Mouse (Mus musculus) hindbrain, embryonic 13.5 days (tissue): Measurements from ENCODE around the gene Gatad2b. TPM values are rescaled to one million over a fixed set of nuclear protein-coding genes. Genes with fewer than 3 reads are reported as not detected.

Experiments used
- ATAC-seq: fragments of 200-750 bp; cut with Nextera tagmentation; 2 replicates; pipeline ENCODE4 v1.8.0; 2017; ENCODE audit warnings: moderate TSS enrichment; ENCODE audit not compliant: low FRiP score
- H3K27ac ChIP-seq: fragments of 300-500 bp; sonication (generic); 2 replicates; pipeline ENCODE4 v1.5.1; 2015; ENCODE audit warnings: inconsistent platforms, mild to moderate bottlenecking, moderate library complexity
- H3K27me3 ChIP-seq: fragments of 300-500 bp; sonication (generic); 2 replicates; pipeline ENCODE4 v1.6.1; 2015; ENCODE audit warnings: mild to moderate bottlenecking, inconsistent platforms
- H3K36me3 ChIP-seq: fragments of 300-500 bp; sonication (generic); 2 replicates; pipeline ENCODE4 v1.6.1; 2015; ENCODE audit warnings: mild to moderate bottlenecking, inconsistent platforms
- H3K4me1 ChIP-seq: fragments of 300-500 bp; sonication (generic); replicated peaks from 2 replicates; pipeline ENCODE4 v1.6.1; 2015; ENCODE audit warnings: inconsistent platforms
- H3K4me2 ChIP-seq: fragments of 300-500 bp; sonication (generic); 2 replicates; pipeline ENCODE4 v1.6.1; 2015; ENCODE audit warnings: inconsistent platforms, mild to moderate bottlenecking, moderate library complexity
- H3K4me3 ChIP-seq: fragments of 300-500 bp; sonication (generic); 2 replicates; pipeline ENCODE4 v1.5.1; 2015; ENCODE audit warnings: mild to moderate bottlenecking, inconsistent platforms
- H3K9ac ChIP-seq: fragments of 300-500 bp; sonication (generic); 2 replicates; pipeline ENCODE4 v1.6.1; 2015; ENCODE audit warnings: mild to moderate bottlenecking, inconsistent platforms
- H3K9me3 ChIP-seq: fragments of 300-500 bp; sonication (generic); 2 replicates; pipeline ENCODE4 v1.6.1; 2016; ENCODE audit warnings: inconsistent platforms
- WGBS: fragments of 180-500 bp; shearing (Covaris S2); methylation state at CpG from one replicate; pipeline ENCODE4 v1.1.7; 2015; 5-methylcytosine and 5-hydroxymethylcytosine counted together
- polyA plus RNA-seq: library from polyadenylated mRNA; unstranded; fragments of >200 nt; fragmentation: Nextera tagmentation; extraction: Ambion mirVana; gene quantifications from 2 replicates; pipeline ENCODE4 v1.2.1, GENCODE M21; 2015

Gene Gatad2b
- polyA plus RNA-seq, 1 experiment from 2014 or later, result 17.0 TPM

DNA sequence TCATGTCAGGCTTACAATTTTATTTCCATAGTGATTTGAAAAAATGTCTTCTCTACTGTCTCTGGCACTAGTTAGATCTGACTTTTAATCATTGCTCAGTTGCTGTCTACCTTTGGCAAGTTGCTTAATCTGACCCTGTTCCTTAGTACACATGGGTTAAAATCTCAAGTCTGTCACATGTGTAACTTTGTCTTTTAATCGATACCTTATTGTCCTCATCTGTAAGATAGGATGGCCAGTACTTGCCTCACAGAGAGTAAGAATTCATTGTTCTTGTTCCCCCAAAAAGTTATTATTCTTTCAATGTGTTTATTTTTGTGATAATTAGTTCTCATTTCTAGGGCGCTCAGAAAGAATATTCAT lies 1.0 kb upstream of the Gatad2b start:
- WGBS, result 40% methylated on average over 2 of the region's 2 CpGs
- Histone ChIP-seq H3K9me3 (no peaks in the 10 kb centered on the region), H3K4me3 (peak overlapping the region; percentile 76), H3K4me1 (peaks cover 33% of the 10 kb centered on the region), H3K27me3 (no peaks in the 10 kb centered on the region), H3K27ac (peak overlapping the region; percentile 98), H3K36me3 (no peaks in the 10 kb centered on the region), H3K4me2 (peak overlapping the region; percentile 57), H3K9ac (peak overlapping the region; percentile 84)
- ATAC-seq, result no peak

DNA sequence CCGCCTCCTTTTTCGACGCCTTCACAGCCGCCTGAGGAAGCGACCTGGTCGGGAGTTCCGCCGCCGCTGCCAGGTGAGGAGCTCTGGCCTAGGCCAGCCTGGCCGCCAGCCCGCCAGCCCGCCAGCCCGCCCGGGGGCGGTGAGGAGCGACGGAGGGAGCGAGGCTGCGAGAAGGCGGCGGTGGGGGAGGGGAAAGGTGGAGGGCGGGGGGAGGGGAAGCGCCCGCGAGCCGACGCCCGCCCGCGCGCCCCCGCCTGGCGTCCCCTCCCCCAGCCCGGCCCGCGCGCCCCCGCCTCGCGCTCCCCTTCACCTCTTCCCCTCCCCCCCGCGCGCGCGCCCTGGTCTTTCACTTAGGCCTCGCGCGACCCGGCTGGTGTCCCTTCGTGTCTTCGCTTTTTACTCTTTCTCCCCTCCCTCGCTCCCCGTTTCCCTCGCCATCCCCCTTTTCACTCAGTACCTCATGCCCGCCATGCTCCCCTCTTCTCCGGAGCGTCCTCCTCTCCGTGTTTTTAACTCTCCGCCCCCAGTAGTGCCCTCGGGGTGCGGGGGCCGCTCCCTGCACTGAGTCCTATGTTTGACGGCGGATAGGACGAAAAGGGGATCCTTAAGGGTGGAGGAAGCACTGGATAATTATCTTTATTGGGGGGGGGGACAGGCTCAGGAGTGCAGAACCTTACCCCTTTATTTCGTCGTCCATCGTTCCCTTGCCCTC lies 530 bp downstream of the Gatad2b start:
- Histone ChIP-seq H3K9ac (peak overlapping the region; percentile 92), H3K9me3 (no peaks in the 10 kb centered on the region), H3K27me3 (no peaks in the 10 kb centered on the region), H3K36me3 (no peaks in the 10 kb centered on the region), H3K4me3 (peak overlapping the region; percentile 76), H3K4me1 (peaks cover 40% of the 10 kb centered on the region), H3K4me2 (peak overlapping the region; percentile 93), H3K27ac (peak overlapping the region; percentile 97)
- WGBS, result under 1% methylated on average over 23 of the region's 68 CpGs
- peak; percentile 63 for ATAC-seq

- Histone ChIP-seq H3K9me3 (no peaks in the 10 kb centered on the region), H3K27me3 (no peaks in the 10 kb centered on the region), H3K27ac (peak overlapping the region; percentile 97), H3K4me2 (peak overlapping the region; percentile 93), H3K4me3 (peak overlapping the region; percentile 76), H3K9ac (peak overlapping the region; percentile 92), H3K36me3 (no peaks in the 10 kb centered on the region), H3K4me1 (peaks cover 40% of the 10 kb centered on the region)
- ATAC-seq, result no peak
- 2% methylated on average over 11 of the region's 11 CpGs for WGBS
Measured at GRCm38 (mm10) chr3:90294064-90294440, 1.1 kb downstream of the Gatad2b start.

GRCm38 (mm10) chr3:90294651-90295050 lies 1.7 kb downstream of the Gatad2b start:
- no peak for ATAC-seq
- H3K27me3 ChIP-seq, result no peaks in the 10 kb centered on the region
- peaks cover 40% of the 10 kb centered on the region for H3K4me1 ChIP-seq
- no peaks in the 10 kb centered on the region for H3K36me3 ChIP-seq
- H3K4me2 ChIP-seq, result peak overlapping the region; percentile 93
- H3K9me3 ChIP-seq, result no peaks in the 10 kb centered on the region
- peak overlapping the region; percentile 76 for H3K4me3 ChIP-seq
- H3K9ac ChIP-seq, result peak overlapping the region; percentile 92
- 82% methylated on average over 2 of the region's 2 CpGs for WGBS
- H3K27ac ChIP-seq, result no peak overlapping the region

DNA sequence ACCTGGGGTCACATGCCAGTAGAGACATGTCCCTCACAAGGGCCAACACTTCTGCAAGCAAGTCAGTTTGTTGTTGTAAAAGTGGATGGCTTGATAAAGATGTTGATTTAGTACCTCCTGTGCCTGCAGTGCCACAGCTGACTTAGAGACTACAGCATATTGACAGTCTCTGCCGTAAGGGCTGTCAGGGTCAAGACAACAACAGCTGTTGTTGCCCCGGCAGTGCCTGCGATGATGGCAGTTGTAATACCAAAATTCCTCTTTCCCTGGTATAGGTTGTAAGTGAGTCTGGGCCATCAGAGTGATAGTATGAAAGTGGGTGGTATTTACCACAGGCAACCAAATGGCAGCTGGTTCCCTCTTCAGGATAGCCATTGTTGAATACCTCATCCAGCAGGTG lies 12.8 kb downstream of the Gatad2b start:
- no peak overlapping the region for H3K4me2 ChIP-seq
- H3K9ac ChIP-seq, result no peak overlapping the region
- H3K36me3 ChIP-seq, result no peaks in the 10 kb centered on the region
- no peaks in the 10 kb centered on the region for H3K9me3 ChIP-seq
- peaks cover 18% of the 10 kb centered on the region for H3K4me1 ChIP-seq
- H3K27me3 ChIP-seq, result no peaks in the 10 kb centered on the region
- no peak overlapping the region for H3K4me3 ChIP-seq
- WGBS, result 79% methylated on average over 3 of the region's 3 CpGs
- no peak for ATAC-seq
- no peak overlapping the region for H3K27ac ChIP-seq

DNA sequence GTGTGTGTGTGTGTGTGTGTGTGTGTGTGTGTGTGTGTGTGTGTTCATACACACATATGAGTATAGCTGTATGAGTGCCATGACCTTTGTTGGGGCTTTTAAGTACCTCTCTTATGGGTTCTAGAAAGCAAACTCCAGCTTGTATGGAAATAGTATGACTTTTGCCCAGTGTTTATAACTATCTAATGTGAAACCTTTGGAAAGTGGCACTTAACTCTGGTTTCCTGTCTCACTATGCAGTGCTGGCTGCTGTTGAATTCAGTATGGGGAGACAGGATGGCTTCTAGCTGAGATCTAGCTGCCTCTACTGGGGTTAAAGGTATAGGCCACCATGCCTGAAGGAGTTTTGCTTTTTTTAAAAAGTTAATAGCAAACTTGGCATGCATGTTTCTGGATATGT lies 16.6 kb downstream of the Gatad2b start:
- no peak for ATAC-seq
- Histone ChIP-seq H3K27ac (no peak overlapping the region), H3K4me2 (no peak overlapping the region), H3K27me3 (no peaks in the 10 kb centered on the region), H3K4me3 (no peak overlapping the region), H3K9me3 (no peaks in the 10 kb centered on the region), H3K36me3 (no peaks in the 10 kb centered on the region), H3K4me1 (peaks cover 15% of the 10 kb centered on the region), H3K9ac (no peak overlapping the region)

- Histone ChIP-seq H3K27me3 (no peaks in the 10 kb centered on the region), H3K9me3 (no peaks in the 10 kb centered on the region), H3K36me3 (no peaks in the 10 kb centered on the region), H3K27ac (no peak overlapping the region), H3K4me2 (no peak overlapping the region), H3K9ac (no peak overlapping the region), H3K4me3 (no peak overlapping the region), H3K4me1 (no peaks in the 10 kb centered on the region)
- ATAC-seq, result no peak
Measured at GRCm38 (mm10) chr3:90313367-90313766, 20.4 kb downstream of the Gatad2b start.

DNA sequence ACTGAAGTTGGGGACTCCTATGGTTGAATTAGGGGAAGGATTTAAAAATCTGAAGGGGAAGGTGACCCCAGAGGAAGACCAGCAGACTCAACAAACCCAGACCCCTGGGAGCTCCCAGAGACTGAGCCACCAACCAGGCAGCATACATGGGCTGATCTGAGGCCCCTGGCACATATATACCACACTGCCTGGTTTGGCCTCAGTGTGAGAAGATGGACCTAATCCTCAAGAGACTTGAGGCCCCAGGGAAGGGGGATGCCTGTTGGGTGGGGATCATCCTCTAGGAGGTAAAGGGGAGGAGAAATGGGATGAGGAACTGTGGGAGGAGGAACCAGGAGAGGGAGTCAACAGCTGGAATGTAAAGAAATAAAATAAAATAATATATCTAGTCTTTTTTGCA lies 21.3 kb downstream of the Gatad2b start:
- H3K36me3 ChIP-seq, result no peaks in the 10 kb centered on the region
- no peak overlapping the region for H3K4me2 ChIP-seq
- H3K9me3 ChIP-seq, result no peaks in the 10 kb centered on the region
- ATAC-seq, result no peak
- no peak overlapping the region for H3K4me3 ChIP-seq
- H3K27ac ChIP-seq, result no peak overlapping the region
- H3K9ac ChIP-seq, result no peak overlapping the region
- H3K27me3 ChIP-seq, result no peaks in the 10 kb centered on the region
- H3K4me1 ChIP-seq, result no peaks in the 10 kb centered on the region

DNA sequence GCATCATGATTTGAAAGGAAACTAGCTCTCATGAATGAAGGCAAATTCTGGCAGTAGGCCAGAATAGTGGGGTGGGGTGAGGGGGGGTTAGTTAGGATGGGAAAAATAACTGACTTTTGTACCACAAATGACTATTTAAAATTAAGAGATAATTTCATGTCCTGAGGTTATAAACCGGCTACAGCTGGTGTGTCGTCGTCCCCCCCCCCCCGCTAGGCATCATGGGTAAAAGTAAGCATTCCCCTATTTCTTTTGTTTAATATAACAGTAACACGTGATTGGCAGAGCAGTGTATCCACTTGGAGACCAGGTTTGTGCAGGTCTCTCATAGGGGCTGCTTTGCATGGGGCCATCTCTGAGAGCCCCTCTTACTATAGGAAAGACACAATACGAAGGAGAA lies 29.3 kb downstream of the Gatad2b start:
- 42% methylated on average over 6 of the region's 6 CpGs for WGBS

DNA sequence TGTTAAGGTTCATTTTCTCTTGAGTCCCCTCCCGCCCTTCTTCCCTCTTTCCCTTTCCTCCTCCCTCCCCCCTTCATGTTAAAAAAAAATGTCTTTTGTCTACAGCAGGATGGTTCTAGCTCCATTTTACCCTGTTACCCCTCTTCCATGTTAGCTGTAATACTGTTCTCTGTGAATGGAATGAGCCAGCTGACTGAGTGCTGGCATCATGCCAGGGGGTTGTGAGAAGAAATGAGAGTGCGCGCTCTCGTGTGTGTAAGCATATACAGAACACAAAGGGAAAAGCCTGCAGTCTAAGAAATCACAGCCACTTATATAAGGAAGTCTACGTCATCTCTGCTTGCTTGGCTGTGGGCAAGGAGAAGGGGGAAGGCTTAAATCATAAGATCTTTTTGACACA lies 30.1 kb downstream of the Gatad2b start:
- Histone ChIP-seq H3K27me3 (no peaks in the 10 kb centered on the region), H3K4me1 (peaks cover 30% of the 10 kb centered on the region), H3K9ac (peak overlapping the region; percentile 53), H3K9me3 (no peaks in the 10 kb centered on the region), H3K27ac (peak overlapping the region; percentile 95), H3K36me3 (no peaks in the 10 kb centered on the region), H3K4me3 (no peak overlapping the region), H3K4me2 (peak overlapping the region; percentile 49)
- 9% methylated on average over 5 of the region's 5 CpGs for WGBS
- ATAC-seq, result peak; percentile 89

More for the DNA sequence above, 29.3 kb downstream of the Gatad2b start:
- Histone ChIP-seq H3K27me3 (no peaks in the 10 kb centered on the region), H3K4me3 (peak overlapping the region; percentile 19), H3K9me3 (no peaks in the 10 kb centered on the region), H3K4me2 (peak overlapping the region; percentile 49), H3K27ac (peak overlapping the region; percentile 95), H3K9ac (peak overlapping the region; percentile 67), H3K36me3 (no peaks in the 10 kb centered on the region), H3K4me1 (peaks cover 30% of the 10 kb centered on the region)
- ATAC-seq, result peak; percentile 74

GRCm38 (mm10) chr3:90332485-90332884 lies 39.5 kb downstream of the Gatad2b start:
- WGBS, result 92% methylated on average over 5 of the region's 5 CpGs
- no peak overlapping the region for H3K4me3 ChIP-seq
- no peak overlapping the region for H3K4me2 ChIP-seq
- H3K36me3 ChIP-seq, result 0 out of 2 replicates have a peak, but pooled peaks cover 4% of the 10 kb centered on the region
- H3K27me3 ChIP-seq, result no peaks in the 10 kb centered on the region
- no peak overlapping the region for H3K9ac ChIP-seq
- H3K27ac ChIP-seq, result no peak overlapping the region
- H3K9me3 ChIP-seq, result no peaks in the 10 kb centered on the region
- no peak for ATAC-seq
- peaks cover 8% of the 10 kb centered on the region; the same call in 1 of the 2 replicates for H3K4me1 ChIP-seq

DNA sequence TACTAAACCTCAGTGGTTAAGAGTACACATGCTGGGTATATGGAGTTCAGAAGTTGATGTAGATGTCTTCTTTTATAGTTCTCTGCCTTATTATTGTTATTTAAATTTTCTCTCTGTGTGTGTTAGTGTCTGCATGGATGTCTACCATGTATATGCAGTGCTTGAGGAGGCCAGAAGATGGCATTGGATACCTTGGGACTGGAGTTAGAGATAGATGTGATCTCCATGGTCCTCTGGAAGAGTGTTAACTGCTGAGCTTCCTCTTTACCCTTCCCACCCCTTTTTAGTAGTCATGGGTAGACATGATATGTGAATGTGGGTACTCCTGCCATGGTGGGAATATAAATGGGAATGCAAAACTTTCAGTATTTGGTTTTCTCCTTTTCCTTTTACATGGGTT lies 42.5 kb downstream of the Gatad2b start:
- Histone ChIP-seq H3K27ac (no peak overlapping the region), H3K27me3 (no peaks in the 10 kb centered on the region), H3K36me3 (0 out of 2 replicates have a peak, but pooled peaks cover 4% of the 10 kb centered on the region), H3K9me3 (no peaks in the 10 kb centered on the region), H3K4me3 (no peak overlapping the region), H3K9ac (no peak overlapping the region), H3K4me1 (peaks cover 14% of the 10 kb centered on the region), H3K4me2 (no peak overlapping the region)
- ATAC-seq, result no peak

DNA sequence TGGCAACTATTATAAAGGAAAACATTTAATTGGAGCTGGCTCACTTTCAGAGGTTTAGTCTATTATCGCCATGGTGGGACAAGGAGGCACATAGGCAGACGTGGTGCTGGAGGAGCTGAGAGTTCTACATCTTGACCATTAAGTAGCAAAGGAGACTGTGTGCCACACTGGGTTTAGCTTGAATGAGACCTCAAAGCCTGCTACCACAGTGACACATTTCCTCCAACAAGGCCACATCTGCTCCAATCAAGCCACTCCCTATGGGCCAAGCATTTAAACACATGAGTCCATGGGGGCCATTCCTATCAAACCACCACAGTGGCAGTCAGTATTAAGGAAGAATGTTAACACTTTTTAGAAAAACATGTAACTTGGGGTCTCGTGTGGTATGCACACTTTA lies 45.2 kb downstream of the Gatad2b start:
- Histone ChIP-seq H3K9me3 (no peaks in the 10 kb centered on the region), H3K27ac (no peak overlapping the region), H3K4me1 (peaks cover 14% of the 10 kb centered on the region), H3K27me3 (no peaks in the 10 kb centered on the region), H3K4me3 (no peak overlapping the region), H3K9ac (no peak overlapping the region), H3K36me3 (peaks cover 18% of the 10 kb centered on the region), H3K4me2 (no peak overlapping the region)
- WGBS, result 68% methylated on average over 3 of the region's 3 CpGs
- no peak for ATAC-seq
